Mouse (Mus musculus) lung, adult 2 months (tissue): ENCODE data around the gene Zscan2.

Source experiments
- CTCF ChIP-seq: fragments of 200-500 bp; IDR thresholded peaks from 2 replicates; pipeline ENCODE4 v1.5.1; 2011; ENCODE audit warnings: mild to moderate bottlenecking, low read length, control low read depth; ENCODE audit not compliant: insufficient read depth
- POLR2A ChIP-seq: fragments of 200-500 bp; IDR thresholded peaks from 2 replicates; pipeline ENCODE4 v1.6.1; 2011; ENCODE audit warnings: low read depth, mild to moderate bottlenecking, control low read depth, low read length, borderline replicate concordance; ENCODE audit errors: extremely low read depth

DNA sequence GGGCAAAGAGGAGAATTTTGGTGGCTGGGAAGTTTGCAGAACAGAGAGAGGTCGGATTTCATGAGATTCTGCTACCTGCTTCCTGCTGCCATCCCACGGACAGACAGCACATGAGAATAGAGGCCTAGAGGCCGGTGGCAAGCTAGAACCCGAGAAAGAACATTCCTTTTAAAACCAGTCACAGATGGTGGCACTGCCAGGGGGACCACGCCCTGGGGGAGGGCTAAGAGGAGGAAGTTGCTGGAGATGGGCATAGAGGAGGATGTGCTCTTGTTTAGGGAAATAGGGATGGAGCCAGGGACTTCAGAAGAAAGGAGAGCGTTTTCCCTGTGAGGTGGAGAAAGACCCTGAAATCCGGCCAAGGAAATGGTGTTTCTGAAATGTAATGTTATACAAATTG lies 22.5 kb upstream of the Zscan2 start:
- TF ChIP-seq CTCF (no peak), POLR2A (no peak)
